Mouse (Mus musculus) limb, embryonic 15.5 days (tissue): ENCODE measurements around the gene Tm2d1. TPM values are rescaled to one million over a fixed set of nuclear protein-coding genes. Genes with fewer than 3 reads are reported as not detected.
A peak's percentile ranks its signal among the peaks of the same experiment; 100 is the strongest.

Experiments
- ATAC-seq: fragments of 200-750 bp; cut with Nextera tagmentation; 2 replicates; pipeline ENCODE4 v1.8.0; 2017; ENCODE audit warnings: low read depth, moderate TSS enrichment; ENCODE audit not compliant: insufficient number of reproducible peaks, low FRiP score, low TSS enrichment
- H3K27ac ChIP-seq: fragments of 300-500 bp; sonication (generic); 2 replicates; pipeline ENCODE4 v1.5.1; 2015; ENCODE audit warnings: moderate library complexity, mild to moderate bottlenecking, inconsistent platforms
- H3K27me3 ChIP-seq: fragments of 300-500 bp; sonication (generic); 2 replicates; pipeline ENCODE4 v1.6.1; 2015; ENCODE audit warnings: inconsistent platforms
- H3K36me3 ChIP-seq: fragments of 300-500 bp; sonication (generic); 2 replicates; pipeline ENCODE4 v1.6.1; 2015; ENCODE audit warnings: inconsistent platforms
- H3K4me1 ChIP-seq: fragments of 300-500 bp; sonication (generic); 2 replicates; pipeline ENCODE4 v1.6.1; 2015; ENCODE audit warnings: inconsistent platforms
- H3K4me2 ChIP-seq: fragments of 300-500 bp; sonication (generic); 2 replicates; pipeline ENCODE4 v1.6.1; 2015; ENCODE audit warnings: mild to moderate bottlenecking, inconsistent platforms
- H3K4me3 ChIP-seq: fragments of 300-500 bp; sonication (generic); 2 replicates; pipeline ENCODE4 v1.5.1; 2015; ENCODE audit warnings: mild to moderate bottlenecking, inconsistent platforms
- H3K9ac ChIP-seq: fragments of 300-500 bp; sonication (generic); 2 replicates; pipeline ENCODE4 v1.6.1; 2015; ENCODE audit warnings: inconsistent platforms
- H3K9me3 ChIP-seq: fragments of 300-500 bp; sonication (generic); 2 replicates; pipeline ENCODE4 v1.6.1; 2016; ENCODE audit warnings: inconsistent platforms
- WGBS: fragments of 180-500 bp; shearing (Covaris S2); methylation state at CpG from one replicate; pipeline ENCODE4 v1.1.7; 2015; 5-methylcytosine and 5-hydroxymethylcytosine counted together
- polyA plus RNA-seq: library from polyadenylated mRNA; unstranded; fragments of >200 nt; fragmentation: Nextera tagmentation; extraction: Ambion mirVana; gene quantifications from 2 replicates; pipeline ENCODE4 v1.2.1, GENCODE M21; 2015

The Tm2d1 gene
- polyA plus RNA-seq, 1 experiment from 2014 or later = 83.4 TPM

DNA sequence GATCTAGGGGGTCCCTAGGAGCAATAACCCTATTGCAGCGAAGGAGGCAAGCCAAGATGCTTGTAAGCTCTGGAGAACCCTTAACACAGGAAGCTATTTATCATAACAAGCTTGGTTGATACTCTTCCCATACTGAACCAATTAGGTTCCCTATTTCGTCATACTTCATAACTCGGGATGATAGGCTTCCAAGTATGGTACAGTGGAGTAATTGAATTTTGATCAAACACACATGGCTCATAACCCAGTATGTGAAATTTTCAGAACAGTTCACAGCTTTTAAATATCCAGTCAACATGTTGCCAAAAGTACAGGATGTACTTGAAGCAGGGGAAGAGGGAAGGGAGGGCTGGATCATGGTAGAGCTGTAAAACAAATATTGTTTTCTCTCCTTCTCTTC, 64.3 kb downstream of the Tm2d1 start:
- Histone ChIP-seq H3K27ac (peak overlapping the region; percentile 57; the same call in 1 of the 2 replicates), H3K4me1 (peaks cover 33% of the 10 kb centered on the region), H3K9ac (no peak overlapping the region), H3K9me3 (no peaks in the 10 kb centered on the region), H3K36me3 (no peaks in the 10 kb centered on the region), H3K27me3 (no peaks in the 10 kb centered on the region), H3K4me2 (no peak overlapping the region), H3K4me3 (no peak overlapping the region)
- peak; percentile 59; the same call in 1 of the 2 replicates for ATAC-seq
- WGBS = 31% methylated on average over 3 of the region's 3 CpGs

DNA sequence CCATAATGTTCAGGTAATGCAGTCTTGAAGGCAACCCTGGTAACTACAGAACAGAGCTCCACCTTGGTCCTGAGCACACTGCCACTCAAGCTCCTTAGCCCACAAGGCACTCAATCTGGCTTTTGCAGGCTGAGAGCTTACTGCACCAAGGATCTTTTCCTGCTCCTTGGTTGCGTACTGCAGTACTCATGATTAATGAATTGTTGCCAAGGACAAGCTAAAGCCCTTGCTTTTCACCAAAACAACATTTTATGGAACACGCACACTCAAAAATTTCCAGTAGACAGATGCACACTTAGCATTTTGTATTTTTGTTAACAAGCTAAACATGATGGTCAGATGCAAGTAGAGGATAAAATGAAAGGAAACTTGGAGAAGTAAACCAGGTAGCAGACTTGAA, 66.0 kb downstream of the Tm2d1 start:
- no peak overlapping the region for H3K4me2 ChIP-seq
- peaks cover 30% of the 10 kb centered on the region for H3K4me1 ChIP-seq
- no peak overlapping the region for H3K27ac ChIP-seq
- no peak for ATAC-seq
- no peak overlapping the region for H3K9ac ChIP-seq
- H3K27me3 ChIP-seq = no peaks in the 10 kb centered on the region
- 85% methylated on average over 2 of the region's 2 CpGs for WGBS
- no peak overlapping the region for H3K4me3 ChIP-seq
- no peaks in the 10 kb centered on the region for H3K9me3 ChIP-seq
- H3K36me3 ChIP-seq = no peaks in the 10 kb centered on the region

Other genes with a start within 250 kb of the Tm2d1 start
- 11.2 and 13.4 TPM in 2 replicates for gene Patj, start 12.5 kb upstream of the Tm2d1 start, polyA plus RNA-seq